Mouse (Mus musculus) lung, embryonic 14.5 days (tissue): ENCODE results near the gene Fgfr2. TPM values are rescaled to one million over a fixed set of nuclear protein-coding genes. Genes with fewer than 3 reads are reported as not detected.

Experiments used
- ATAC-seq: fragments of 200-750 bp; cut with Nextera tagmentation; 2 replicates; pipeline ENCODE4 v1.8.0; 2017; ENCODE audit warnings: mild to moderate bottlenecking, moderate TSS enrichment, moderate library complexity; ENCODE audit not compliant: insufficient read depth
- DNase-seq: peaks from one replicate; pipeline ENCODE4 v3.0.0-alpha.2; 2015
- H3K27ac ChIP-seq: fragments of 300-500 bp; sonication (generic); 2 replicates; pipeline ENCODE4 v1.5.1; 2014; ENCODE audit warnings: low read depth, mild to moderate bottlenecking, moderate library complexity
- H3K27me3 ChIP-seq: fragments of 300-500 bp; sonication (generic); 2 replicates; pipeline ENCODE4 v1.6.1; 2014; ENCODE audit warnings: low read length, control low read depth; ENCODE audit not compliant: insufficient read depth
- H3K36me3 ChIP-seq: fragments of 300-500 bp; sonication (generic); 2 replicates; pipeline ENCODE4 v1.6.1; 2014; ENCODE audit warnings: control low read depth; ENCODE audit not compliant: insufficient read depth
- H3K4me1 ChIP-seq: fragments of 300-500 bp; sonication (generic); 2 replicates; pipeline ENCODE4 v1.6.1; 2014; ENCODE audit warnings: antibody characterized with exemption, control low read depth; ENCODE audit not compliant: insufficient read depth
- H3K4me2 ChIP-seq: fragments of 300-500 bp; sonication (generic); 2 replicates; pipeline ENCODE4 v1.6.1; 2014; ENCODE audit warnings: mild to moderate bottlenecking
- H3K4me3 ChIP-seq: fragments of 300-500 bp; sonication (generic); 2 replicates; pipeline ENCODE4 v1.5.1; 2014; ENCODE audit warnings: low read depth, low read length
- H3K9ac ChIP-seq: fragments of 300-500 bp; sonication (generic); 2 replicates; pipeline ENCODE4 v1.6.1; 2014
- H3K9me3 ChIP-seq: fragments of 300-500 bp; sonication (generic); 2 replicates; pipeline ENCODE4 v1.6.1; 2016; ENCODE audit warnings: low read depth, low read length, control low read depth
- CTCF ChIP-seq: IDR thresholded peaks from 2 replicates; pipeline ENCODE4 v1.5.1; 2016; ENCODE audit warnings: antibody characterized with exemption, low read depth
- WGBS: fragments of 180-500 bp; shearing (Covaris S2); extraction: QIAGEN DNeasy Blood & Tissue Kit; methylation state at CpG from one replicate; pipeline ENCODE4 v1.1.7; 2014; 5-methylcytosine and 5-hydroxymethylcytosine counted together
- polyA plus RNA-seq: library from polyadenylated mRNA; unstranded; fragments of >200 nt; fragmentation: Nextera tagmentation; extraction: Ambion mirVana; gene quantifications from 2 replicates; pipeline ENCODE4 v1.2.1, GENCODE M21; 2014

The Fgfr2 gene
- polyA plus RNA-seq, 1 experiment from 2014 or later: 179 TPM

- H3K9me3 ChIP-seq: no peaks in the 10 kb centered on the region
- peak within 1 kb of the TSS; percentile 88 for H3K27ac ChIP-seq
- H3K4me2 ChIP-seq: peak within 1 kb of the TSS; percentile 85
- peak within 1 kb of the TSS; percentile 71 for H3K4me3 ChIP-seq
- peaks cover 36% of the 10 kb centered on the region for H3K36me3 ChIP-seq
- ATAC-seq (peak; percentile 95), DNase-seq (peak; percentile 98)
- under 1% methylated on average over 51 of the region's 51 CpGs for WGBS
- H3K27me3 ChIP-seq: peaks cover 39% of the 10 kb centered on the region
- H3K9ac ChIP-seq: peak within 1 kb of the TSS; percentile 74
- no peak for TF ChIP-seq CTCF
- peaks cover 3% of the 10 kb centered on the region; the same call in 1 of the 2 replicates for H3K4me1 ChIP-seq
Observed at GRCm38 (mm10) chr7:131559986-131560696, 1563.0 kb downstream of the Fgfr2 start, which contains the start of gene Bub3. Gene Bub3, plus strand, starts transcription at chr7:131560222.

DNA sequence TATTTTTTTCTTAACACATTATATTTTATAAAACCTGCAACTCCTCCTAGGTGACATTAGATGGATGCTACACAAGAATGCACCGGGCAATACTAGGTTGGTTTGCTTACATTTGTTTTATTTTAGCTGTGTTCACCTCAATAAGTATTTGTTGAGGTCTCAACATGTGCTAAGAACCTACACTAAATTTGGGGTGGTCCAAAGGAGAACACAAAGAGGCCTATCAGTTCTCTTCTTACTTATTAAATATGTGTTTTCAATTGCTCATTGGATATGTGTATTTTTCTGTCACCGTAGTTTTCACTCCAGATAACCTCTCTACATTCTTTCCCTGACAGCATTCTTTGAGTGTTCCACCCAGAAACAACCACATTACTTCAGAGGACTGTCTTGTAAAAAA lies 1565.4 kb downstream of the Fgfr2 start:
- DNase-seq: no peak
- H3K27ac ChIP-seq: no peak overlapping the region
- H3K36me3 ChIP-seq: peaks cover 14% of the 10 kb centered on the region
- no peak overlapping the region for H3K4me2 ChIP-seq
- H3K27me3 ChIP-seq: peaks cover 63% of the 10 kb centered on the region
- H3K9ac ChIP-seq: no peak overlapping the region
- no peak overlapping the region for H3K4me3 ChIP-seq
- WGBS: 27% methylated on average over 2 of the region's 2 CpGs
- ATAC-seq: no peak
- no peaks in the 10 kb centered on the region for H3K9me3 ChIP-seq
- TF ChIP-seq CTCF: no peak
- H3K4me1 ChIP-seq: peaks cover 3% of the 10 kb centered on the region; the same call in 1 of the 2 replicates

GRCm38 (mm10) chr7:131556541-131557271 lies 1566.4 kb downstream of the Fgfr2 start:
- Histone ChIP-seq H3K27me3 (peaks cover 73% of the 10 kb centered on the region), H3K27ac (no peak overlapping the region), H3K9me3 (no peaks in the 10 kb centered on the region), H3K4me1 (peaks cover 3% of the 10 kb centered on the region; the same call in 1 of the 2 replicates), H3K4me3 (0 out of 2 replicates have a peak overlapping the region, but pooled peaks have one; percentile 4), H3K36me3 (peaks cover 3% of the 10 kb centered on the region), H3K4me2 (no peak overlapping the region), H3K9ac (no peak overlapping the region)
- ATAC-seq (no peak), DNase-seq (no peak)
- WGBS: under 1% methylated on average over 37 of the region's 37 CpGs
- no peak for TF ChIP-seq CTCF

DNA sequence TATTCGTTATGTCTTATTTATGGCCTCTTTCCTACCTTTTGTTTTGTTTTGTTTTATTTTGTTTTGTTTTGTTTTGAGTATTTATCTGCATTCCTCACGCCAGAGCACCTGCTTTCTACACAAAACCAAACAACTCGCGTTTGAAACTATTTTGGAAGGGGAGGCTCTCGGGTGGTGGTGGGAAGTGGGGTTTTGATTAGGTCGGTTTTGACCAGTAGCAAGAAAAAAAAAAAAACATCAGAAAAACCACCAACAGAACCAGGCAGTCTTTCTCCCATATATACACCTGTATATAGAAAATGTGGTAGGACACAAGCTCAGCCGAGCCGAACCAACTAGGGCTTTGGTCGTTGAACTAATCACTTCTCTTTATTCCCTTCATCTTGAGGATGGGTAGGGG lies 1567.0 kb downstream of the Fgfr2 start:
- Histone ChIP-seq H3K4me2 (no peak overlapping the region), H3K27me3 (peaks cover 79% of the 10 kb centered on the region), H3K27ac (no peak overlapping the region), H3K36me3 (no peaks in the 10 kb centered on the region), H3K4me3 (no peak overlapping the region), H3K4me1 (peaks cover 1% of the 10 kb centered on the region; the same call in 1 of the 2 replicates), H3K9me3 (no peaks in the 10 kb centered on the region), H3K9ac (no peak overlapping the region)
- TF ChIP-seq CTCF: no peak
- 2% methylated on average over 9 of the region's 9 CpGs for WGBS
- DNase-seq (no peak), ATAC-seq (no peak)

DNA sequence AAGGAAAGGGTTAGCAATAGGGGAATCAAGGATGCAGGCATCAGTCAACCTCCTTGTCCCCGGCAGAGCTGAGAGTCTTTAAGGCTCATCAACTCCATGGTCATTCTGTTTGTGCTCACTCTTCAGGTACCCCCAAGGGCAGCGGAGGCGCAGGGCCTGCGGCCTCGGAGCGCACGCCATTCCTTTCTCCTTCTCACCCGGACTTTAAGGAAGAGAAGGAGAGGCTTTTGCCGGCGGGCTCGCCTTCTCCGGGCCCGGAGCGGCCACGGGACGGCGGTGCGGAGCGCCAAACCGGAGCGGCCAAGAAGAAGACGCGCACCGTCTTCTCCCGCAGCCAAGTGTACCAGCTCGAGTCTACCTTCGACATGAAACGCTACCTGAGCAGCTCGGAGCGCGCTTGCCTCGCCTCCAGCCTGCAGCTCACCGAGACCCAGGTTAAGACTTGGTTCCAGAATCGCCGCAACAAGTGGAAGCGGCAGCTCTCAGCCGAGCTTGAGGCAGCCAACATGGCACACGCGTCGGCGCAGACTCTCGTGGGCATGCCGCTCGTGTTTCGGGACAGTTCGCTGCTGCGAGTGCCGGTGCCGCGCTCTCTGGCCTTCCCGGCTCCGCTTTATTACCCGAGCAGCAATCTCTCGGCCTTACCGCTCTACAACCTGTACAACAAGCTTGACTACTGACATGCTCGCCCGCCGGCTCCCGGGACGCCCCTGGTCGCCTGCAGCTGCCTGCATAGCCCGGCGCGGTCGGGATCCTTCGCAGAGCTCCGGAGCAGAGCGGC lies 1567.7 kb downstream of the Fgfr2 start:
- 0 out of 2 replicates have a peak, but pooled peaks have one; percentile 14 for TF ChIP-seq CTCF
- H3K4me1 ChIP-seq: no peaks in the 10 kb centered on the region
- DNase-seq (no peak), ATAC-seq (no peak)
- H3K27me3 ChIP-seq: peaks cover 85% of the 10 kb centered on the region
- H3K9me3 ChIP-seq: no peaks in the 10 kb centered on the region
- peak overlapping the region; percentile 41 for H3K4me2 ChIP-seq
- H3K4me3 ChIP-seq: peak overlapping the region; percentile 22
- H3K36me3 ChIP-seq: no peaks in the 10 kb centered on the region
- no peak overlapping the region for H3K27ac ChIP-seq
- H3K9ac ChIP-seq: no peak overlapping the region
- WGBS: under 1% methylated on average over 68 of the region's 68 CpGs

- Histone ChIP-seq H3K4me2 (peak overlapping the region; percentile 59), H3K4me1 (no peaks in the 10 kb centered on the region), H3K27ac (no peak overlapping the region), H3K27me3 (peaks cover 95% of the 10 kb centered on the region), H3K36me3 (no peaks in the 10 kb centered on the region), H3K9me3 (no peaks in the 10 kb centered on the region), H3K4me3 (peak overlapping the region; percentile 32), H3K9ac (no peak overlapping the region; the same call in 1 of the 2 replicates)
- DNase-seq (no peak), ATAC-seq (peak; percentile 53; the same call in 1 of the 2 replicates)
- TF ChIP-seq CTCF: no peak
- WGBS: under 1% methylated on average over 45 of the region's 45 CpGs
Observed at GRCm38 (mm10) chr7:131554341-131555180, 1568.6 kb downstream of the Fgfr2 start.
